25 mouse cellular contexts compared by ENCODE assay signal in the genomic region with DNA sequence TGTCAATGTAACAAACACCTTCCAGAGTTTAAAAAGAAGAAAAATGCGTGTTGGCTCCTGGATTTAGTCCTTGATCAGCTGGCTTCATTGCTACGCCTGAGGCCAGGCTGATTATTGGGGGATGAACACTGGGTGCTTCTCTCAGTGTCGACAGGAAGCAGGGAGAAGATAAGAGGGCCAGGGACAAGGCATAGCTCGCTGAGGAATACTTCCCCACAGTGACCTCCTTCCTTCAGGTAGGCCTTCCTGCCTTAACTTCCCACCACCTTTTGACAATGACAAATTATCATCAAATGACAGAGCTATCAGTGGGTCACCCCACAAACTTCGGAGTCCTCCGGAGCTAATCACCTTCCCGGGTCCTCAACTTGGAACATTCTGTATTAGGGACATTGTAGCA.
A peak's percentile ranks its signal among the peaks of the same experiment; 100 is the strongest.
DNase-seq lines count a peak whose midpoint lies in the region; ATAC-seq and TF ChIP-seq lines count a peak whose summit lies in the region.
"Had no signal": no experiment of that assay in that cellular context is flagged by ENCODE, and none has a peak within 500 bp of the region (broad histone marks: within the 10 kb centered on the region; RNA-seq: fewer than 3 reads in every experiment).

No protein-coding gene starts in this region.

- H3K27ac ChIP-seq in heart, embryonic 14.5 days (replicated peaks in 1 of 2; ENCODE audit: control insufficient read depth in 1 of 2, insufficient read depth in 1 of 2, low read depth in 2 of 2, low read length in 2 of 2): peak overlapping the region; percentile 5 to 33; a peak in 2 of 4 replicates
- H3K27ac ChIP-seq in liver, embryonic 11.5 days (ENCODE audit: low read depth, low read length): no peak overlapping the region
- H3K27ac ChIP-seq in liver, postnatal 0 days (ENCODE audit: low read depth): no peak overlapping the region
- no peak overlapping the region for H3K27ac ChIP-seq in liver, embryonic 13.5 days
- H3K27ac ChIP-seq: embryonic facial prominence, embryonic 12.5 days; embryonic facial prominence, embryonic 15.5 days; gastrocnemius, adult 2 months; hindbrain, embryonic 12.5 days; hindbrain, embryonic 15.5 days had no signal

- no peak overlapping the region for H3K9ac ChIP-seq in heart, embryonic 14.5 days (ENCODE audit: low read length)
- no peak overlapping the region for H3K9ac ChIP-seq in liver, embryonic 11.5 days (ENCODE audit: low read depth, low read length)
- H3K9ac ChIP-seq in liver, postnatal 0 days (replicated peaks): no peak overlapping the region
- no peak overlapping the region for H3K9ac ChIP-seq in liver, embryonic 13.5 days
- H3K9ac ChIP-seq: embryonic facial prominence, embryonic 12.5 days; embryonic facial prominence, embryonic 15.5 days; forebrain, postnatal 0 days; hindbrain, embryonic 12.5 days; hindbrain, embryonic 15.5 days had no signal

- TF ChIP-seq CTCF in liver, postnatal 0 days (IDR thresholded peaks at IDR 0.05; ENCODE audit: low read depth): no peak

- no peak for ATAC-seq in heart, embryonic 14.5 days (ENCODE audit: insufficient number of reproducible peaks, insufficient read depth, low FRiP score, low read depth)
- ATAC-seq in liver, embryonic 11.5 days (replicated peaks; ENCODE audit: low FRiP score): peak; percentile 50; the same call in 1 of the 2 replicates
- ATAC-seq in liver, postnatal 0 days: no peak
- ATAC-seq in liver, embryonic 13.5 days (ENCODE audit: low read depth): peak; percentile 48; the same call in 1 of the 2 replicates
- ATAC-seq: forebrain, embryonic 14.5 days; forebrain, postnatal 0 days; intestine, postnatal 0 days; Patski had no signal

- DNase-seq in heart, adult 11 months: peak; percentile 76
- DNase-seq in heart, postnatal 25 days (ENCODE audit: low spot score): no peak
- no peak for DNase-seq in heart, adult 9 months (ENCODE audit: low spot score in 2 of 2)
- no peak for DNase-seq in liver, embryonic 11.5 days (ENCODE audit: low spot score)
- DNase-seq in liver, postnatal 0 days: no peak
- DNase-seq in liver, embryonic 13.5 days: no peak
- DNase-seq in lung, postnatal 25 days (ENCODE audit: low spot score): no peak
- DNase-seq: adrenal gland, postnatal 10 days; adrenal gland, postnatal 36 days; cerebellum, adult 11 months; cerebellum, adult 2 months; cerebellum, adult 9-11 months; cerebellum, postnatal 25 days; forebrain, postnatal 0 days; gastrocnemius, adult 2 months; gastrocnemius, postnatal 14 days; heart, postnatal 10 days had no signal

- H3K4me3 ChIP-seq in heart, embryonic 14.5 days (ENCODE audit: control insufficient read depth in 1 of 2, insufficient read depth in 1 of 2, low read depth in 1 of 2, low read length in 2 of 2): no peak overlapping the region
- no peak overlapping the region for H3K4me3 ChIP-seq in liver, embryonic 11.5 days (ENCODE audit: low read depth, low read length)
- no peak overlapping the region for H3K4me3 ChIP-seq in liver, postnatal 0 days (ENCODE audit: low read depth, low read length)
- H3K4me3 ChIP-seq in liver, embryonic 13.5 days (replicated peaks): no peak overlapping the region
- H3K4me3 ChIP-seq: embryonic facial prominence, embryonic 12.5 days; embryonic facial prominence, embryonic 15.5 days; gastrocnemius, adult 2 months; hindbrain, embryonic 12.5 days; hindbrain, embryonic 15.5 days had no signal

- intact Hi-C loops in heart, postnatal 25 days (cut with DNase I): no loop called here

- TF ChIP-seq EP300 in liver, postnatal 0 days (IDR thresholded peaks at IDR 0.05; ENCODE audit: low read depth): no peak

- H3K27me3 ChIP-seq in heart, embryonic 14.5 days (ENCODE audit: control insufficient read depth, insufficient read depth, low read length): no peaks in the 10 kb centered on the region
- H3K27me3 ChIP-seq in liver, embryonic 11.5 days (replicated peaks; ENCODE audit: control insufficient read depth, insufficient read depth, low read length): no peaks in the 10 kb centered on the region
- no peaks in the 10 kb centered on the region for H3K27me3 ChIP-seq in liver, postnatal 0 days (ENCODE audit: insufficient read depth, low read length)
- no peaks in the 10 kb centered on the region for H3K27me3 ChIP-seq in liver, embryonic 13.5 days
- H3K27me3 ChIP-seq: embryonic facial prominence, embryonic 12.5 days; embryonic facial prominence, embryonic 15.5 days; hindbrain, embryonic 12.5 days; hindbrain, embryonic 15.5 days; Patski had no signal

- no peaks in the 10 kb centered on the region for H3K9me3 ChIP-seq in heart, embryonic 14.5 days (ENCODE audit: control insufficient read depth, low read length)
- no peaks in the 10 kb centered on the region for H3K9me3 ChIP-seq in liver, embryonic 11.5 days (ENCODE audit: control insufficient read depth, low read length)
- H3K9me3 ChIP-seq in liver, postnatal 0 days (ENCODE audit: low read length): no peaks in the 10 kb centered on the region
- H3K9me3 ChIP-seq in liver, embryonic 13.5 days (replicated peaks): no peaks in the 10 kb centered on the region
- H3K9me3 ChIP-seq: embryonic facial prominence, embryonic 12.5 days; embryonic facial prominence, embryonic 15.5 days; hindbrain, embryonic 12.5 days; hindbrain, embryonic 15.5 days had no signal

- H3K36me3 ChIP-seq in heart, embryonic 14.5 days (ENCODE audit: control insufficient read depth, insufficient read depth, low read length): no peaks in the 10 kb centered on the region
- H3K36me3 ChIP-seq in liver, embryonic 11.5 days (ENCODE audit: control insufficient read depth, insufficient read depth, low read length): no peaks in the 10 kb centered on the region
- H3K36me3 ChIP-seq in liver, postnatal 0 days (replicated peaks; ENCODE audit: insufficient read depth, low read length): no peaks in the 10 kb centered on the region
- no peaks in the 10 kb centered on the region for H3K36me3 ChIP-seq in liver, embryonic 13.5 days
- H3K36me3 ChIP-seq: embryonic facial prominence, embryonic 12.5 days; embryonic facial prominence, embryonic 15.5 days; hindbrain, embryonic 12.5 days; hindbrain, embryonic 15.5 days had no signal

- 45% methylated on average over 7 of the region's 7 CpGs for WGBS in heart, embryonic 14.5 days
- 33% methylated on average over 7 of the region's 7 CpGs for WGBS in liver, embryonic 11.5 days
- WGBS in liver, postnatal 0 days (ENCODE audit: insufficient replicate concordance): 49% methylated on average over 7 of the region's 7 CpGs
- 32% methylated on average over 7 of the region's 7 CpGs for WGBS in liver, embryonic 13.5 days (ENCODE audit: insufficient replicate concordance)

- peaks cover 4 to 6% of the 10 kb centered on the region in 2 experiments; a peak in 2 of 4 replicates for H3K4me1 ChIP-seq in heart, embryonic 14.5 days (ENCODE audit: control insufficient read depth in 2 of 2, insufficient read depth in 2 of 2, low read length in 2 of 2)
- 0 out of 2 replicates have a peak, but pooled peaks cover 3% of the 10 kb centered on the region for H3K4me1 ChIP-seq in liver, embryonic 11.5 days (replicated peaks; ENCODE audit: control insufficient read depth, insufficient read depth, low read length)
- no peaks in the 10 kb centered on the region for H3K4me1 ChIP-seq in liver, postnatal 0 days (ENCODE audit: insufficient read depth)
- H3K4me1 ChIP-seq in liver, embryonic 13.5 days (replicated peaks): peaks cover 12% of the 10 kb centered on the region
- H3K4me1 ChIP-seq: embryonic facial prominence, embryonic 12.5 days; embryonic facial prominence, embryonic 15.5 days; hindbrain, embryonic 15.5 days had no signal

- no peak overlapping the region for H3K4me2 ChIP-seq in heart, embryonic 14.5 days (ENCODE audit: low read length)
- H3K4me2 ChIP-seq in liver, embryonic 11.5 days: no peak overlapping the region
- H3K4me2 ChIP-seq in liver, postnatal 0 days (ENCODE audit: low read depth, low read length): no peak overlapping the region
- H3K4me2 ChIP-seq in liver, embryonic 13.5 days: no peak overlapping the region
- H3K4me2 ChIP-seq: embryonic facial prominence, embryonic 12.5 days; embryonic facial prominence, embryonic 15.5 days; hindbrain, embryonic 12.5 days; hindbrain, embryonic 15.5 days had no signal

Comparison
In these comparisons a context has a peak if more than half of its experiments do, and no peak if none do; other contexts are left out.
1. ATAC-seq: peak in liver, embryonic 11.5 days (single experiment) and liver, embryonic 13.5 days (single experiment); none in heart, embryonic 14.5 days (single experiment) and liver, postnatal 0 days (single experiment).
2. H3K27ac ChIP-seq: peak in heart, embryonic 14.5 days (2 of 2); none in liver, embryonic 11.5 days (single experiment), liver, postnatal 0 days (single experiment) and liver, embryonic 13.5 days (single experiment).